Mouse (Mus musculus): Measurements from ENCODE around the gene Ankrd9. TPM values are rescaled to one million over a fixed set of nuclear protein-coding genes. Genes with fewer than 3 reads are reported as not detected.

The Ankrd9 gene
- polyA plus RNA-seq, 1 experiment from 2014 or later = 25.1 TPM

DNA sequence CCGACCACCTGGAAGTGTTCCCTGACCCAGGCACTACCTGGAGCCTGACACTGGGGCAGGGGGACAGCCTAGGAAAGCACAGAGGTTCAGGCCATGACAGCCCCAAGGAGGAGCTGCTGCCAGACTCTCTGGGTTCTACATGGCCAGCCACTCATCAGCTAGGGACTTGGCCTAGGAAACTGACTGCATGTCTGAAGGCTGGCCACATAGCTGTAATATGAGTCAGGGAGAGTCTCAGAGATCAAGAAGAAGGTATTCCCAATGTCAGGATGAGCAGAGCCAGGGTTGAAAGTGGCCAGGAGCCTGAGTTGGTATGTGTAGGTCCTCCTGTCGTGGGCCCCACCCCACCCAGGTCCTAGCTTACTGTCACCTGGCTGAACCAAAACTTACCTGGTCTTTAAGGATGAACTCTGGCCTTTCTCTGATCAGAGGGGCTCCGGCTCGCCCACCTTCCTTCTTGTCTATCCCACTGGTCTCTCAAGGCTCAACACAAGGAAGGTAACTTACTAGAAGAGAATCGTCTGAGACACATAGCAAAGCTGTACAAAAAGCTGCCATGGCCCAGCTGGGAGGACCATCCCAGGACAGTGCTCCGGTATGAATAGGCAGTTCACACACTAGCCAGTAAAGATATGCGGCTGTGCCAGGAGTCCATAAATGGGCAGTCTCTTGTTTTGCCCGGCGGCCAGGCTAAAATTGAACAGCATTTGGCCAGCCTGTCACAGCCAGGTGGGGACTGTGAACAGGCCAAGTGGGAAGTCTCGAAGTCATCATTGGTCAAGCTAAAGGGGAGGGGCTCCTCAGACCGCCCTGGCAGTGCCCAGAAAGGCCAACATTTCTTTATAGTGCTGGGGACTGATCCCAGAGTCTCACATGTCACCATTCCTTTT is 7.9 kb upstream of the Ankrd9 start:
- no peak for ATAC-seq (ENCODE audit: low FRiP score, low TSS enrichment)
- TF ChIP-seq CTCF (IDR thresholded peaks at IDR 0.05; ENCODE audit: low read depth) = no peak
- TF ChIP-seq EP300 (optimal IDR thresholded peaks at IDR 0.05) = no peak
- 87% methylated on average over 11 of the region's 11 CpGs for WGBS

DNA sequence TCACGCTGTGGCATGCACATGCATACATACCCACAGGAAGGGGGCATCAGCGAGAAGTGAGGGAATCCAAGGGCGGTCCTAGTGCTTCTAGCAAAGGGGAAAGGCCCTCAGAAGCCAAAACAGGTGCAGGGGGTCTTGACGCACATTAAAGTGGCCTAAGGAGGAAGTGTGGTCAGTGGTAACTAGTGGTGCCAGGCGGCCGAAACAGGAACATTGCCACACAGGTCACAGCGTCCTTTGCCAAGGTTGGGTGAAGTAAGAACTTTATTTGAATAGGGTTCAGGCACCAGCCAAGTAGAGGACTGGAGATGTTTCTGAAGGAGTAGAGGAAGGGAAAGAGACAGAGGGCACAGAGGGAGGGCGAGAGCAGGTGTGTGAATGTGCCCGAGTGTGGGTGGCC is 6.3 kb upstream of the Ankrd9 start:
- WGBS = 81% methylated on average over 9 of the region's 9 CpGs
- ATAC-seq (ENCODE audit: low FRiP score, low TSS enrichment) = no peak
- TF ChIP-seq CTCF (IDR thresholded peaks at IDR 0.05; ENCODE audit: low read depth) = no peak

More for the DNA sequence above, 7.9 kb upstream of the Ankrd9 start:
- Histone ChIP-seq H3K27me3 (ENCODE audit: control insufficient read depth, insufficient read depth, low read length) (no peaks in the 10 kb centered on the region), H3K9me3 (ENCODE audit: control insufficient read depth, low read length) (no peaks in the 10 kb centered on the region), H3K4me1 (replicated peaks; ENCODE audit: control insufficient read depth, insufficient read depth) (0 out of 2 replicates have a peak, but pooled peaks cover 3% of the 10 kb centered on the region), H3K4me3 (ENCODE audit: low read depth, low read length) (no peak overlapping the region), H3K36me3 (ENCODE audit: control insufficient read depth, insufficient read depth, low read length) (no peaks in the 10 kb centered on the region), H3K27ac (replicated peaks) (no peak overlapping the region), H3K4me2 (replicated peaks; ENCODE audit: low read depth) (no peak overlapping the region), H3K9ac (ENCODE audit: low read length) (no peak overlapping the region)
- DNase-seq (ENCODE audit: low spot score) = no peak

DNA sequence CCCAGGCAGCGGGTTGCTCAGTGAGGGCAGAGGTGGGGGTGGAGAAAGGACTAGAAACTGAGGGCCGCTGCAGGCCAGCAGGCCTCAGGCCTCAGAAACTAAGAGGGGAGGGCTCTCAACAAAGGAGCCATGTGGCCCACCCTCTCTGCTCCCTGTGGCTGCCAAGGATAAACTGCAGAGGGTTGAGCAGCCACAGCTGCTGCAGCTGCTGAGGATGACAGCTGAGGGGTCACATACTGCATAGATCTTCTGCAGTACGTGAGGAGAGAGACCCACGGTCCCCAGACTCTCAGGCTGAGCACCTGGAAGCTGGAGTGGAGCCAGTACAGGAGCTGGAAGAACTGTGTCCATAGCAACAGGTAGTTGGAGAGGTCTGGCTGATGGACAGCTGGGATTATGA is 5.8 kb upstream of the Ankrd9 start:
- Histone ChIP-seq H3K36me3 (ENCODE audit: control insufficient read depth, insufficient read depth, low read length) (no peaks in the 10 kb centered on the region), H3K9ac (ENCODE audit: low read length) (no peak overlapping the region), H3K27ac (replicated peaks) (0 out of 2 replicates have a peak overlapping the region, but pooled peaks have one; percentile 1), H3K4me2 (replicated peaks; ENCODE audit: low read depth) (no peak overlapping the region), H3K27me3 (ENCODE audit: control insufficient read depth, insufficient read depth, low read length) (no peaks in the 10 kb centered on the region), H3K4me1 (replicated peaks; ENCODE audit: control insufficient read depth, insufficient read depth) (0 out of 2 replicates have a peak, but pooled peaks cover 3% of the 10 kb centered on the region), H3K4me3 (ENCODE audit: low read depth, low read length) (no peak overlapping the region), H3K9me3 (ENCODE audit: control insufficient read depth, low read length) (no peaks in the 10 kb centered on the region)
- no peak for TF ChIP-seq CTCF (IDR thresholded peaks at IDR 0.05; ENCODE audit: low read depth)
- ATAC-seq (ENCODE audit: low FRiP score, low TSS enrichment) = peak; percentile 31; the same call in 1 of the 2 replicates
- 39% methylated on average over 4 of the region's 4 CpGs for WGBS
- no peak for DNase-seq (ENCODE audit: low spot score)

More for the DNA sequence above, 6.3 kb upstream of the Ankrd9 start:
- no peak overlapping the region for H3K4me2 ChIP-seq (replicated peaks; ENCODE audit: low read depth)
- H3K27ac ChIP-seq (replicated peaks) = no peak overlapping the region
- 0 out of 2 replicates have a peak, but pooled peaks cover 3% of the 10 kb centered on the region for H3K4me1 ChIP-seq (replicated peaks; ENCODE audit: control insufficient read depth, insufficient read depth)
- no peak for DNase-seq (ENCODE audit: low spot score)
- no peaks in the 10 kb centered on the region for H3K36me3 ChIP-seq (ENCODE audit: control insufficient read depth, insufficient read depth, low read length)
- H3K9ac ChIP-seq (ENCODE audit: low read length) = no peak overlapping the region
- no peaks in the 10 kb centered on the region for H3K9me3 ChIP-seq (ENCODE audit: control insufficient read depth, low read length)
- no peak overlapping the region for H3K4me3 ChIP-seq (ENCODE audit: low read depth, low read length)
- H3K27me3 ChIP-seq (ENCODE audit: control insufficient read depth, insufficient read depth, low read length) = no peaks in the 10 kb centered on the region

DNA sequence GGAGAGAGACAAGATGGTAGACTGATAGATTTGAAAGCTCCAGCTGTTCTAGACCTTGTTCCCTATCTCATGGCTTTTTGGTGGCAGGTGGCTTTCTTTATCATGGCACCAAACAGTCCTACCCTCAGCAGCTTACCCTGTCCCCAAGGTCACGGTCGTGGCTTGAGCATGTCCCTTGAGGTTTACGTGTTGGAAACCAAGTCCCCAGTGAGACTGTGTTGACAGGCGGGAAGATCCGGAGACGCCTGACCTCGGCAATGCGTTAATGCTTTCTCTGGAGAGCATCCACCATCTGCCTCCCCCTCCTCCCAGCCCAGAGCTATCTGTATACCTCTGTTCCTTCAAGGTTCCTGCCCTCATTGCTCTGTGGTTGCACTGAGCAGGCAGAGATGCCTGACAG is 4.9 kb upstream of the Ankrd9 start:
- H3K27ac ChIP-seq (replicated peaks) = no peak overlapping the region
- no peak for ATAC-seq (ENCODE audit: low FRiP score, low TSS enrichment)

DNA sequence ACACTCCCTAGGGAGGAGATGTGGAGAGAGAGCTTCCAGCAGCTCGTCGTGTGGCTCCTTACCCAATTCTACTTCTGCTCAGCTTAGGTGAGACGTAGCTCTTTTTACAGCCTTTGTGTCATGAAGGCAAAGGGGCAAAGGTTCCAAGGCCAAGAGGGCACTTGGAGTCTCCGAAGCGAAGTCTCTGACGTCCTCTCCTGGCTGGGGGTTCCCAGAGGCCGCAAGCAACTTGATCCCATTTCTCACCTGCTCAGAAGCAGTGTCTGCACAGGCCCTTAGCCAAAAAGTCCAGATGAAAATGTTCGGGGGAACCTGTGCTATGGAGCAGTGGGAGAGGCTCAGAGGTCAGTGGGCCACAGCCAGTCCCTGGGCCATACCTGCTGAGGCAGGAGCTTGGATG is 4.2 kb upstream of the Ankrd9 start:
- Histone ChIP-seq H3K27me3 (ENCODE audit: control insufficient read depth, insufficient read depth, low read length) (no peaks in the 10 kb centered on the region), H3K27ac (replicated peaks) (no peak overlapping the region), H3K36me3 (ENCODE audit: control insufficient read depth, insufficient read depth, low read length) (no peaks in the 10 kb centered on the region), H3K9ac (ENCODE audit: low read length) (no peak overlapping the region), H3K9me3 (ENCODE audit: control insufficient read depth, low read length) (no peaks in the 10 kb centered on the region), H3K4me2 (replicated peaks; ENCODE audit: low read depth) (no peak overlapping the region), H3K4me3 (ENCODE audit: low read depth, low read length) (no peak overlapping the region), H3K4me1 (replicated peaks; ENCODE audit: control insufficient read depth, insufficient read depth) (0 out of 2 replicates have a peak, but pooled peaks cover 4% of the 10 kb centered on the region)
- ATAC-seq (ENCODE audit: low FRiP score, low TSS enrichment) = no peak
- 78% methylated on average over 8 of the region's 8 CpGs for WGBS
- no peak for DNase-seq (ENCODE audit: low spot score)
- TF ChIP-seq EP300 (optimal IDR thresholded peaks at IDR 0.05) (no peak), CTCF (IDR thresholded peaks at IDR 0.05; ENCODE audit: low read depth) (no peak)

More for the DNA sequence above, 4.9 kb upstream of the Ankrd9 start:
- no peak overlapping the region for H3K4me3 ChIP-seq (ENCODE audit: low read depth, low read length)
- H3K4me2 ChIP-seq (replicated peaks; ENCODE audit: low read depth) = no peak overlapping the region
- 0 out of 2 replicates have a peak, but pooled peaks cover 3% of the 10 kb centered on the region for H3K4me1 ChIP-seq (replicated peaks; ENCODE audit: control insufficient read depth, insufficient read depth)
- no peaks in the 10 kb centered on the region for H3K27me3 ChIP-seq (ENCODE audit: control insufficient read depth, insufficient read depth, low read length)
- 65% methylated on average over 8 of the region's 8 CpGs for WGBS
- no peak for TF ChIP-seq EP300 (optimal IDR thresholded peaks at IDR 0.05)
- no peak for TF ChIP-seq CTCF (IDR thresholded peaks at IDR 0.05; ENCODE audit: low read depth)
- H3K9me3 ChIP-seq (ENCODE audit: control insufficient read depth, low read length) = no peaks in the 10 kb centered on the region
- no peak overlapping the region for H3K9ac ChIP-seq (ENCODE audit: low read length)
- DNase-seq (ENCODE audit: low spot score) = no peak
- no peaks in the 10 kb centered on the region for H3K36me3 ChIP-seq (ENCODE audit: control insufficient read depth, insufficient read depth, low read length)

DNA sequence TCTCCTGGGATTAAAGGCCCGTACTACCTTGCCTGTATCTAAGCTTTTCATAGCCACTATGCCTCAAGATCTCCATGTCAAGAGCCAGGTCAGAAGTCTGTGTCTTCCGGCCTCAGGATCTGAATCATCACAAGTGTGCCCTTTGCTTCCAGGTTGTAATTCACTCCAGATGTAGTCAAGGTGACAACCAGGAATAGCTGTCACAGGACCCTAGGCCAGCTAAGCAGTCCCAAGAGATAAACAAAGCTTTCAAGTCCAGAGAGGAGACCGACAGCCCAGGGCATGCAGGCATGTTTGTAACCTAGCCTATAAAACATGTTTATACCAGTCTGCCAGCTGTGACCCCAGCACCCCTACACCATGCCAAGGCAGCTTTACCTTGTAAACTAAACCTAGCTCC is 2.9 kb upstream of the Ankrd9 start:
- H3K9ac ChIP-seq (ENCODE audit: low read length) = no peak overlapping the region
- no peak overlapping the region for H3K27ac ChIP-seq (replicated peaks)
- 0 out of 2 replicates have a peak, but pooled peaks cover 6% of the 10 kb centered on the region for H3K4me1 ChIP-seq (replicated peaks; ENCODE audit: control insufficient read depth, insufficient read depth)
- no peaks in the 10 kb centered on the region for H3K36me3 ChIP-seq (ENCODE audit: control insufficient read depth, insufficient read depth, low read length)
- TF ChIP-seq EP300 (optimal IDR thresholded peaks at IDR 0.05) = no peak
- TF ChIP-seq CTCF (IDR thresholded peaks at IDR 0.05; ENCODE audit: low read depth) = no peak
- WGBS = 74% methylated on average over 3 of the region's 3 CpGs
- no peaks in the 10 kb centered on the region for H3K9me3 ChIP-seq (ENCODE audit: control insufficient read depth, low read length)
- H3K27me3 ChIP-seq (ENCODE audit: control insufficient read depth, insufficient read depth, low read length) = no peaks in the 10 kb centered on the region
- ATAC-seq (ENCODE audit: low FRiP score, low TSS enrichment) (no peak), DNase-seq (ENCODE audit: low spot score) (no peak)
- H3K4me2 ChIP-seq (replicated peaks; ENCODE audit: low read depth) = no peak overlapping the region
- H3K4me3 ChIP-seq (ENCODE audit: low read depth, low read length) = no peak overlapping the region

Data from stomach, postnatal 0 days (tissue).